Mouse (Mus musculus) heart, postnatal 0 days (tissue): ENCODE data around the gene Cp. TPM values are rescaled to one million over a fixed set of nuclear protein-coding genes. Genes with fewer than 3 reads are reported as not detected.

ENCODE experiments used
- ATAC-seq: fragments of 200-750 bp; cut with Nextera tagmentation; 2 replicates; pipeline ENCODE4 v1.8.0; 2017; ENCODE audit warnings: low read depth, moderate number of reproducible peaks, moderate library complexity; ENCODE audit not compliant: insufficient read depth
- DNase-seq: peaks from one replicate; pipeline ENCODE4 v3.0.0-alpha.2; 2016; ENCODE audit warnings: low spot score
- H3K27ac ChIP-seq: fragments of 300-500 bp; sonication (generic); 2 replicates; pipeline ENCODE4 v1.5.1; 2014; ENCODE audit warnings: low read depth, mild to moderate bottlenecking
- H3K27me3 ChIP-seq: fragments of 300-500 bp; sonication (generic); 2 replicates; pipeline ENCODE4 v1.6.1; 2014; ENCODE audit warnings: low read length, mixed read lengths; ENCODE audit not compliant: control insufficient read depth, insufficient read depth
- H3K36me3 ChIP-seq: fragments of 300-500 bp; sonication (generic); replicated peaks from 2 replicates; pipeline ENCODE4 v1.6.1; 2014; ENCODE audit warnings: low read length, mixed read lengths; ENCODE audit not compliant: control insufficient read depth, insufficient read depth
- H3K4me1 ChIP-seq: fragments of 300-500 bp; sonication (generic); 2 replicates; pipeline ENCODE4 v1.6.1; 2014; ENCODE audit warnings: antibody characterized with exemption; ENCODE audit not compliant: control insufficient read depth, insufficient read depth
- H3K4me2 ChIP-seq: fragments of 300-500 bp; sonication (generic); 2 replicates; pipeline ENCODE4 v1.6.1; 2014; ENCODE audit warnings: low read depth, mild to moderate bottlenecking, low read length, moderate library complexity
- H3K4me3 ChIP-seq: fragments of 300-500 bp; sonication (generic); 2 replicates; pipeline ENCODE4 v1.5.1; 2014; ENCODE audit warnings: low read depth, low read length
- H3K9ac ChIP-seq: fragments of 300-500 bp; sonication (generic); replicated peaks from 2 replicates; pipeline ENCODE4 v1.6.1; 2014; ENCODE audit warnings: low read depth, low read length, mixed read lengths
- H3K9me3 ChIP-seq: fragments of 300-500 bp; sonication (generic); replicated peaks from 2 replicates; pipeline ENCODE4 v1.6.1; 2016; ENCODE audit warnings: low read length; ENCODE audit not compliant: control insufficient read depth
- CTCF ChIP-seq: IDR thresholded peaks from 2 replicates; pipeline ENCODE4 v1.5.1; 2016; ENCODE audit warnings: antibody characterized with exemption, control low read depth, low read depth
- EP300 ChIP-seq: IDR thresholded peaks from 2 replicates; pipeline ENCODE4 v1.6.1; 2016; ENCODE audit warnings: antibody characterized with exemption, low read depth
- WGBS: fragments of 180-500 bp; shearing (Covaris S2); extraction: QIAGEN DNeasy Blood & Tissue Kit; methylation state at CpG from one replicate; pipeline ENCODE4 v1.1.7; 2014; 5-methylcytosine and 5-hydroxymethylcytosine counted together
- polyA plus RNA-seq: library from polyadenylated mRNA; unstranded; fragments of >200 nt; fragmentation: Nextera tagmentation; extraction: Ambion mirVana; gene quantifications from 2 replicates; pipeline ENCODE4 v1.2.1, GENCODE M21; 2015
- total RNA-seq: library from RNA; depleted of rRNA; stranded (reverse); fragments of >200 nt; gene quantifications from 2 replicates; pipeline ENCODE4 v1.2.3, GENCODE M21; 2014; ENCODE audit warnings: low replicate concordance

The Cp gene
- total and polyA plus RNA-seq, 2 experiments from 2014 or later, result 7.0 to 19.0 TPM

GRCm38 (mm10) chr3:19990031-19990430 is 33.2 kb downstream of the Cp start:
- no peak for DNase-seq
- no peaks in the 10 kb centered on the region for H3K9me3 ChIP-seq
- H3K9ac ChIP-seq, result no peak overlapping the region
- TF ChIP-seq CTCF (no peak), EP300 (no peak)
- H3K27me3 ChIP-seq, result no peaks in the 10 kb centered on the region
- H3K4me2 ChIP-seq, result no peak overlapping the region
- no peak for ATAC-seq
- H3K27ac ChIP-seq, result no peak overlapping the region
- H3K4me3 ChIP-seq, result no peak overlapping the region
- WGBS, result 84% methylated on average over 3 of the region's 3 CpGs
- H3K4me1 ChIP-seq, result no peaks in the 10 kb centered on the region
- H3K36me3 ChIP-seq, result no peaks in the 10 kb centered on the region

GRCm38 (mm10) chr3:19992388-19992787 is 35.5 kb downstream of the Cp start:
- DNase-seq, result no peak
- Histone ChIP-seq H3K9me3 (no peaks in the 10 kb centered on the region), H3K4me1 (no peaks in the 10 kb centered on the region), H3K9ac (no peak overlapping the region), H3K36me3 (peaks cover 9% of the 10 kb centered on the region), H3K27ac (no peak overlapping the region), H3K27me3 (no peaks in the 10 kb centered on the region), H3K4me3 (no peak overlapping the region), H3K4me2 (no peak overlapping the region)
- no peak for ATAC-seq
- 74% methylated on average over 4 of the region's 4 CpGs for WGBS
- TF ChIP-seq CTCF, result no peak
- no peak for TF ChIP-seq EP300

- Histone ChIP-seq H3K27ac (no peak overlapping the region), H3K9me3 (no peaks in the 10 kb centered on the region), H3K4me3 (no peak overlapping the region), H3K4me2 (no peak overlapping the region), H3K9ac (no peak overlapping the region), H3K4me1 (no peaks in the 10 kb centered on the region), H3K36me3 (peaks cover 44% of the 10 kb centered on the region), H3K27me3 (no peaks in the 10 kb centered on the region)
- no peak for ATAC-seq
- TF ChIP-seq CTCF, result no peak
- TF ChIP-seq EP300, result no peak
- no peak for DNase-seq
- WGBS, result 83% methylated on average over 2 of the region's 2 CpGs
These were observed 42.7 kb downstream of the Cp start for GRCm38 (mm10) chr3:19999551-19999950.

GRCm38 (mm10) chr3:20000806-20001205 is 44.0 kb downstream of the Cp start:
- H3K4me1 ChIP-seq, result no peaks in the 10 kb centered on the region
- 73% methylated on average over 4 of the region's 4 CpGs for WGBS
- H3K9ac ChIP-seq, result no peak overlapping the region
- DNase-seq, result no peak
- H3K4me3 ChIP-seq, result no peak overlapping the region
- H3K9me3 ChIP-seq, result no peaks in the 10 kb centered on the region
- no peak overlapping the region for H3K27ac ChIP-seq
- no peak for ATAC-seq
- H3K4me2 ChIP-seq, result no peak overlapping the region
- H3K27me3 ChIP-seq, result no peaks in the 10 kb centered on the region
- TF ChIP-seq EP300 (no peak), CTCF (no peak)
- H3K36me3 ChIP-seq, result peaks cover 46% of the 10 kb centered on the region

GRCm38 (mm10) chr3:20002786-20003185 is 45.9 kb downstream of the Cp start:
- Histone ChIP-seq H3K9me3 (no peaks in the 10 kb centered on the region), H3K4me1 (no peaks in the 10 kb centered on the region), H3K36me3 (peaks cover 48% of the 10 kb centered on the region), H3K9ac (no peak overlapping the region), H3K27me3 (no peaks in the 10 kb centered on the region), H3K4me2 (no peak overlapping the region), H3K27ac (no peak overlapping the region), H3K4me3 (no peak overlapping the region)
- ATAC-seq (no peak), DNase-seq (no peak)
- TF ChIP-seq CTCF (peak; percentile 50), EP300 (no peak)
- 76% methylated on average over 5 of the region's 5 CpGs for WGBS

GRCm38 (mm10) chr3:20004422-20004821 is 47.6 kb downstream of the Cp start:
- Histone ChIP-seq H3K4me1 (no peaks in the 10 kb centered on the region), H3K9ac (no peak overlapping the region), H3K27me3 (no peaks in the 10 kb centered on the region), H3K9me3 (no peaks in the 10 kb centered on the region), H3K4me3 (no peak overlapping the region), H3K27ac (no peak overlapping the region), H3K36me3 (peaks cover 54% of the 10 kb centered on the region), H3K4me2 (no peak overlapping the region)
- 80% methylated on average over 8 of the region's 8 CpGs for WGBS
- ATAC-seq, result no peak
- DNase-seq, result no peak
- no peak for TF ChIP-seq EP300
- no peak for TF ChIP-seq CTCF
